Mouse (Mus musculus) G1E (cell line): ENCODE data around the gene Cbr4.

Experiments
- CTCF ChIP-seq: IDR thresholded peaks from 2 replicates; pipeline ENCODE4 v1.5.1; 2012; ENCODE audit warnings: low read depth, low read length, inconsistent platforms, mixed read lengths
- POLR2AphosphoS5 ChIP-seq: IDR thresholded peaks from 2 replicates; pipeline ENCODE4 v1.6.1; 2012; ENCODE audit warnings: low read depth, low read length, inconsistent platforms; ENCODE audit not compliant: insufficient replicate concordance

DNA sequence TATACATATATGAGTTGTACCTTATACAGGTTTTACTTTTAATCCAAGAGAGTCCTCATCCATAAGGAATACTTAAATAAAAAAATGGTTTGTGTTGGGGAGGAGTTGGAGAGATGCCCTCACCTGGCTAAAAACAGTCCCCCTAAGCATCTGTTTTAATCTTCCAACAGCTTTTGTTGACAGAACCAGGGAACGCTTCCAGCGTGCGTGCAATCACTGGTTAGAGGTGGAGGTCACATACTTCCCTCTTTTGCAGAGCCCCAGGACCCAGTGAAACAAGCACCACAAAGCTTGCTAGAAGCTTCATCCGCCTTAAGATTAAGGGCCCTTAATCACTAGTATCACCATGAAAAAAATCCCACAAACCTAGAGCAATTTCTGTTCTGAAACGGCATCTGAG, 49.9 kb downstream of the Cbr4 start:
- TF ChIP-seq CTCF (no peak), POLR2AphosphoS5 (no peak)
